Mouse (Mus musculus) G1E (cell line): Measurements from ENCODE around the gene Dynlrb2. TPM values are rescaled to one million over a fixed set of nuclear protein-coding genes. Genes with fewer than 3 reads are reported as not detected.

Experiments used
- ATAC-seq: 2 replicates; pipeline ENCODE4 v1.8.0; 2016; ENCODE audit warnings: mild to moderate bottlenecking; ENCODE audit not compliant: insufficient number of reproducible peaks, poor library complexity, low FRiP score, severe bottlenecking; ENCODE audit errors: extremely low read depth
- DNase-seq: peaks from one replicate; pipeline ENCODE4 v3.0.0; 2012; ENCODE audit warnings: low spot score
- H3K27me3 ChIP-seq: 2 replicates; pipeline ENCODE4 v1.6.1; 2012; ENCODE audit warnings: mild to moderate bottlenecking, low read length, inconsistent platforms; ENCODE audit not compliant: insufficient read depth
- H3K36me3 ChIP-seq: replicated peaks from 2 replicates; pipeline ENCODE3; 2012; ENCODE audit warnings: mild to moderate bottlenecking, inconsistent platforms
- H3K4me1 ChIP-seq: 2 replicates; pipeline ENCODE4 v1.6.1; 2012; ENCODE audit warnings: low read depth, low read length, inconsistent platforms, mixed read lengths; ENCODE audit not compliant: insufficient read depth
- H3K4me3 ChIP-seq: 2 replicates; pipeline ENCODE4 v1.5.1; 2012; ENCODE audit warnings: low read depth, mild to moderate bottlenecking, inconsistent platforms, low read length, moderate library complexity, mixed read lengths
- H3K9me3 ChIP-seq: replicated peaks from 2 replicates; pipeline ENCODE4 v1.6.1; 2012; ENCODE audit warnings: inconsistent platforms
- CTCF ChIP-seq: IDR thresholded peaks from 2 replicates; pipeline ENCODE4 v1.5.1; 2012; ENCODE audit warnings: low read depth, low read length, inconsistent platforms, mixed read lengths
- GATA1 ChIP-seq: IDR thresholded peaks from 2 replicates; pipeline ENCODE4 v1.6.1; 2012; ENCODE audit warnings: borderline replicate concordance, low read length, inconsistent platforms, mixed read lengths
- GATA2 ChIP-seq: IDR thresholded peaks from 2 replicates; pipeline ENCODE4 v1.6.1; 2012; ENCODE audit warnings: low read depth, low read length, inconsistent platforms, borderline replicate concordance
- POLR2AphosphoS5 ChIP-seq: IDR thresholded peaks from 2 replicates; pipeline ENCODE4 v1.6.1; 2012; ENCODE audit warnings: low read depth, low read length, inconsistent platforms; ENCODE audit not compliant: insufficient replicate concordance
- TAL1 ChIP-seq: conservative IDR thresholded peaks from 2 replicates; pipeline ENCODE4 v1.6.1; 2012; ENCODE audit warnings: low read depth, low read length, inconsistent platforms, mixed read lengths
- polyA plus RNA-seq: library from polyadenylated mRNA; stranded (reverse); fragments of >175 nt; gene quantifications from 2 replicates; pipeline ENCODE4 v1.2.3, GENCODE M21; 2012
- total RNA-seq, 2 experiments: library from RNA; stranded (forward) in 1 of 2; stranded (reverse) in 1 of 2; fragments of 200-1000 nt in 1 of 2; fragments of >200 nt in 1 of 2; fragmentation: Nextera tagmentation in 1 of 2; gene quantifications; 2 replicates each; pipeline ENCODE4 v1.2.3; 2014 to 2017

The Dynlrb2 gene
- total and polyA plus RNA-seq, 3 experiments: not detected

DNA sequence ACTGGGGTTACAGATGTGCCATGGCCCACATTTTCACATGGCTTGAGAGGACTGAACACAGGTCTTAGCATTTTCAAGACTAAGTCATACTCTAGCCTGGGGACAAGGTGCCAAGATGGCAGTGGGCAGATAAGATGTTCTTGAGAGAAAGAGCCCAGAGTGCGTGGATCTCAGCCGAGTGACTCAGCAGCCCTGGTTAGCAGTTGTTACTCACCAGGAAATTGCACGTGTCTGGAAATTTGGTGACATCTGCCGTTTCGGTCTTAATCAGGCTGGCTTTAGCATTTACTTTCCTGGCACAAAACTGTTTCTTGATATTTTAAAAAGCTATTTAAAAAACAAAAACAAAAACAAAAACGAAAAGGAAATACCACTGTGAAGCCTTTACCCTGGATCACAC is 47.5 kb downstream of the Dynlrb2 start:
- H3K4me3 ChIP-seq: no peak overlapping the region
- H3K4me1 ChIP-seq: no peaks in the 10 kb centered on the region
- ATAC-seq (no peak), DNase-seq (no peak)
- no peaks in the 10 kb centered on the region for H3K27me3 ChIP-seq
- no peak for TF ChIP-seq GATA2
- TF ChIP-seq TAL1: no peak
- TF ChIP-seq POLR2AphosphoS5: no peak
- TF ChIP-seq GATA1: no peak
- no peak for TF ChIP-seq CTCF
- no peaks in the 10 kb centered on the region for H3K36me3 ChIP-seq
- H3K9me3 ChIP-seq: peaks cover 39% of the 10 kb centered on the region

- no peaks in the 10 kb centered on the region for H3K36me3 ChIP-seq
- H3K27me3 ChIP-seq: no peaks in the 10 kb centered on the region
- H3K4me1 ChIP-seq: no peaks in the 10 kb centered on the region
- no peak overlapping the region for H3K4me3 ChIP-seq
- H3K9me3 ChIP-seq: peaks cover 42% of the 10 kb centered on the region
- no peak for ATAC-seq
- no peak for DNase-seq
- TF ChIP-seq POLR2AphosphoS5: no peak
- TF ChIP-seq GATA2: no peak
- TF ChIP-seq GATA1: no peak
- TF ChIP-seq CTCF: no peak
- no peak for TF ChIP-seq TAL1
These were observed 48.0 kb downstream of the Dynlrb2 start for GRCm38 (mm10) chr8:116552778-116553177.

Other genes starting within 250 kb of the Dynlrb2 start
- gene Cdyl2, start 228.0 kb downstream of the Dynlrb2 start, total RNA-seq (2014; fragmentation: Nextera tagmentation): not detected in 2 replicates
- gene Cdyl2, start 228.0 kb downstream of the Dynlrb2 start, total RNA-seq (2017): not detected in 2 replicates
- not detected in 2 replicates for gene Cdyl2, start 228.0 kb downstream of the Dynlrb2 start, polyA plus RNA-seq